Mouse (Mus musculus): ENCODE data around the gene Arf1. TPM values are rescaled to one million over a fixed set of nuclear protein-coding genes. Genes with fewer than 3 reads are reported as not detected.

Gene Arf1
- polyA plus RNA-seq, 1 experiment from 2014 or later: 645 TPM

DNA sequence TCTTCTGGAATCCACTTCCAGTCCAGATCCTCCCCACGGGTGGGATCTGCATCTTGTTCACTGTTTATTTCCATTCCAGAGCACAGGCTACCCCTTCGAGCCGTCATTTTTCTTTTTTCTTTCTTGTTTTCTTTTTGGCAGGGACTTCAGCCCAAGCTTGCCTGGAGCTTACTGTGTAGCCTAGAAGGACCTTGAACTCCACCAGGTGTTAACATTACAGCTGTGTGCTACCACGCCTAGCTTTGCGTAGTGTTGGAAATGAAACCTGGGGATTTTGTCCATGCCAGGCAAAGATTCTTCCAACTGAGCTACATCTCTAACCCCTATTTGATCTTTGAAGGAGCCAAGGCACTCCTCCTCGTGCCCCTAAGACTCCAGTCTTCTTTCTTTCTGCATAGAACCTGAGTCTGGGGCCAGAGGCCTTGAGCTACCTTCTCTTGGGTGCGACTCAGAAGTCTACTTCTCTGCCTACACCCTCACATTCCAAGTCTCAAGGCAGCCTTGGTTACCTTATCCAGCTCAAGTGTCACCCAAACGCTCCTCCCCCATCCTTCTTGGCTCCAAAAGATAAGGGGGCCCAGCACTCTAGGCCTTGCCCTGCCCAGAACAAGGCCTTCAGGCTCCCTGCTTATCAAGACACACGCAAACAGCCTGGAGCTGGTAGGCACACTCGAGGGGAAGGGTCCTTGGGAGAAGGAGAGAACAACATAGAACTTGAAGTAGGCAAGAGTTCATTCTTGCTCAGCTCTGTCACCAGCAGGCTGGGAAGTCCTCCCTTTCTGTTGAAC, 32.8 kb upstream of the Arf1 start:
- no peaks in the 10 kb centered on the region for H3K36me3 ChIP-seq (ENCODE audit: control insufficient read depth, insufficient read depth)
- H3K27ac ChIP-seq (ENCODE audit: low read length): no peak overlapping the region
- H3K4me1 ChIP-seq (replicated peaks; ENCODE audit: control insufficient read depth, insufficient read depth, low read length): peaks cover 10% of the 10 kb centered on the region
- H3K4me2 ChIP-seq (ENCODE audit: low read length): no peak overlapping the region
- H3K9me3 ChIP-seq (ENCODE audit: control insufficient read depth, low read length): no peaks in the 10 kb centered on the region
- peaks cover 6% of the 10 kb centered on the region; the same call in 1 of the 2 replicates for H3K27me3 ChIP-seq (replicated peaks; ENCODE audit: control insufficient read depth, insufficient read depth, low read length)
- no peak overlapping the region for H3K9ac ChIP-seq (replicated peaks; ENCODE audit: low read depth, low read length)
- no peak overlapping the region for H3K4me3 ChIP-seq (replicated peaks; ENCODE audit: low read length)
- no peak for ATAC-seq
- WGBS: 76% methylated on average over 10 of the region's 10 CpGs

DNA sequence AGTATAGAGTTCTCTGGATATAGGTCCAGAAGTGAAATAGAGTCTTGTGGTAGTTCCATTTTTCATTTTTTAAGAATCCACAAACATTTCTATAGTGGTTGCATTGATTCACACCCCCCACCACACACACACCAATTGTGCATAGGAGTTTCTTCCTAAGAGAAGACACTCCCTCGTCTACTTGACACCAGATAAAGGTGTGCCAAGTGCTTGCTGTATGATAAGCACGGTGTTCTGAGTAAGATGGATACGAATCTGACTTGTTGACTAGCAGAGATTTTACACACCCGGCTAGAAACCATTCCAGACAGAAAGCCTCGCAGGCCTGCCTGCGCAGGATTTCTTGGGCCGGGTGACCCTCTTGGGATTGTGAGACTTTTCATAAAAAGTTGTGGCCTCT, 31.6 kb upstream of the Arf1 start:
- no peak overlapping the region for H3K9ac ChIP-seq (replicated peaks; ENCODE audit: low read depth, low read length)
- H3K9me3 ChIP-seq (ENCODE audit: control insufficient read depth, low read length): no peaks in the 10 kb centered on the region
- H3K27ac ChIP-seq (ENCODE audit: low read length): no peak overlapping the region
- no peaks in the 10 kb centered on the region for H3K27me3 ChIP-seq (replicated peaks; ENCODE audit: control insufficient read depth, insufficient read depth, low read length)
- peaks cover 10% of the 10 kb centered on the region for H3K4me1 ChIP-seq (replicated peaks; ENCODE audit: control insufficient read depth, insufficient read depth, low read length)
- no peak overlapping the region for H3K4me3 ChIP-seq (replicated peaks; ENCODE audit: low read length)
- 87% methylated on average over 7 of the region's 7 CpGs for WGBS
- ATAC-seq: no peak
- H3K36me3 ChIP-seq (ENCODE audit: control insufficient read depth, insufficient read depth): no peaks in the 10 kb centered on the region
- H3K4me2 ChIP-seq (ENCODE audit: low read length): no peak overlapping the region

DNA sequence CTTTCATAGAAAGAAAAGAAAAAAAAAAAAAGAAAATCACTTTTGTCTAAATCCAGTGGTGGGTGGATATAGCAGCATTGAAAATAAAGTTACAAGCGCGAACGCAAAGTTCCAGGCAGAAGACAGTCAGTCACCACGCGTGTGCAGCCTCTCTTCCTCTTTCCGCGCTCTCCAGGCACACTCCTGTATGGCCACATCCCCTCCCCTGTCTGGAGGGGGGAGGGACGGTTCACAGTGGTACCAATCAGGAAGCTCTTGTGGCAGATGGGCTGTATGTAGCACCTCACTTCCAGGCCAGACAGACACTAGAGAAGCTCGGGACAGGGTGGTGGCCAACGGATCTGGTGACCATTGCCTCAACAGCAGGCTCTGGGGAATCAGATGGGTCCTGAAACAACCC, 20.0 kb upstream of the Arf1 start:
- no peak for ATAC-seq
- H3K9ac ChIP-seq (replicated peaks; ENCODE audit: low read depth, low read length): no peak overlapping the region
- H3K4me3 ChIP-seq (replicated peaks; ENCODE audit: low read length): no peak overlapping the region
- H3K36me3 ChIP-seq (ENCODE audit: control insufficient read depth, insufficient read depth): no peaks in the 10 kb centered on the region
- WGBS: 76% methylated on average over 10 of the region's 10 CpGs
- no peak overlapping the region for H3K27ac ChIP-seq (ENCODE audit: low read length)
- no peaks in the 10 kb centered on the region for H3K9me3 ChIP-seq (ENCODE audit: control insufficient read depth, low read length)
- H3K27me3 ChIP-seq (replicated peaks; ENCODE audit: control insufficient read depth, insufficient read depth, low read length): no peaks in the 10 kb centered on the region
- H3K4me2 ChIP-seq (ENCODE audit: low read length): no peak overlapping the region
- no peaks in the 10 kb centered on the region for H3K4me1 ChIP-seq (replicated peaks; ENCODE audit: control insufficient read depth, insufficient read depth, low read length)

DNA sequence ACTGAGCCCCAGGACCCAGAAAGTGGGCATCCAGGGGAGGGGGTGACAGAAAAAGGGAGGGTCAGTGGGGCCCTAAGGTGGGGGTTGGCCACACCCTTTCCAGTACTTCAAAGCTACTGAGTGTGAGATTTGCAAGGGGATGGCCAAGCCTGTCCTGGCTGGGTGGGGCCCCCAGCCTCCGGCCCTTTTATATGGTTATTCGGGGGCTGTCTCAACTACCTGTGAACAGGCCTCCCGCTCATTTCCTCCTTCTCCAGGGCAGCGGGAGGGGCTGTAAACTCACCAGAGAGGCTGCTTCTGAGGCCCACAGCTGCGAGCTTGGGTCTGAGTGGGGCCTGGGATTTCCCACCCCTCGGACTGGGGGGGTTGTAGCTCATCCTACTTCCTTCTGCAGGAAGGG, 15.8 kb upstream of the Arf1 start:
- no peak for ATAC-seq
- H3K27me3 ChIP-seq (replicated peaks; ENCODE audit: control insufficient read depth, insufficient read depth, low read length): no peaks in the 10 kb centered on the region
- H3K9ac ChIP-seq (replicated peaks; ENCODE audit: low read depth, low read length): no peak overlapping the region
- no peaks in the 10 kb centered on the region for H3K9me3 ChIP-seq (ENCODE audit: control insufficient read depth, low read length)
- 53% methylated on average over 6 of the region's 6 CpGs for WGBS
- H3K36me3 ChIP-seq (ENCODE audit: control insufficient read depth, insufficient read depth): no peaks in the 10 kb centered on the region
- no peak overlapping the region for H3K4me3 ChIP-seq (replicated peaks; ENCODE audit: low read length)
- H3K4me2 ChIP-seq (ENCODE audit: low read length): no peak overlapping the region
- H3K4me1 ChIP-seq (replicated peaks; ENCODE audit: control insufficient read depth, insufficient read depth, low read length): peaks cover 3% of the 10 kb centered on the region
- H3K27ac ChIP-seq (ENCODE audit: low read length): no peak overlapping the region

DNA sequence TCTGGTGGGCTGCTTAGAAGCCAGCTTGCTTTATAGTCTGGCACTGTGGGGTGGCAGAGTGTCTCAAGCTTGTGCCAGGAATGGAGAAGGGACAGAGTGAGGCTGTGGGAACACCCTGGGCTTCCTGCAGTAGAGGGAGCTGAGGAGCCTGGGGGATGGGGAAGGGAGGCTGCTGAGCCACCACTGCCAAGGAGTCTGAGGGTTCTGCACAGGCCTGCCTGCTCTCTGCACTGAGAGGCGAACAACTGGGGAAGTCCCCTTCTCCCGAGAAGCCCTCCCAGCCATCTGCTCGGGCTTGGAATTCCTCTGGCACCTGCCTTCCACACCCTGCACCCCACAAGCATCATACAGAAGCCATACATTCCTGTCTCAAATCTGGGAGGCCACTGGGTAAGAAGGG, 13.8 kb upstream of the Arf1 start:
- H3K4me3 ChIP-seq (replicated peaks; ENCODE audit: low read length): no peak overlapping the region
- no peaks in the 10 kb centered on the region for H3K27me3 ChIP-seq (replicated peaks; ENCODE audit: control insufficient read depth, insufficient read depth, low read length)
- no peak overlapping the region for H3K9ac ChIP-seq (replicated peaks; ENCODE audit: low read depth, low read length)
- ATAC-seq: peak; percentile 31; the same call in 1 of the 2 replicates
- H3K27ac ChIP-seq (ENCODE audit: low read length): no peak overlapping the region
- no peak overlapping the region for H3K4me2 ChIP-seq (ENCODE audit: low read length)
- WGBS: 32% methylated on average over 3 of the region's 3 CpGs
- H3K36me3 ChIP-seq (ENCODE audit: control insufficient read depth, insufficient read depth): no peaks in the 10 kb centered on the region
- H3K4me1 ChIP-seq (replicated peaks; ENCODE audit: control insufficient read depth, insufficient read depth, low read length): peaks cover 8% of the 10 kb centered on the region
- no peaks in the 10 kb centered on the region for H3K9me3 ChIP-seq (ENCODE audit: control insufficient read depth, low read length)

DNA sequence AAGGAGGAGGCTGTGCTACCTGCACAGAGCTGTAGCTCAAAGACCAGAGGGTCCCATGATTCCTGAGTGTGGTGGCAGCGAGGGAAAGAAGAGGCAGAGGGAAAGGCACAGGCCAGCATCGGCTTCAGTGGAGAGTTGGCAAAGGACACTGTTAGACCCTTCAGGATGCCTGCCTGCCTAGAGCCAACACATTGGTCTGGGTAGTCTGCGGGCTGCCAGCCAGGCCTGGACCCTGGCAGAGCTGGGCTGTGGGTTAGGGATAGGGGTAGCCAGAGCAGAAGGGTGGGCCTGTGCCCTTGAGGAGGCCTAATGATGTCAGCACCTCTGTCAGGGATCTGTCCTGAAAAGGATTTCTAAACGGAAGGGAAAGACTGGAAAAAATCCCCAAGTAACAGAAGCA, 11.7 kb upstream of the Arf1 start:
- ATAC-seq: no peak
- Histone ChIP-seq H3K36me3 (ENCODE audit: control insufficient read depth, insufficient read depth) (no peaks in the 10 kb centered on the region), H3K4me3 (replicated peaks; ENCODE audit: low read length) (no peak overlapping the region), H3K9me3 (ENCODE audit: control insufficient read depth, low read length) (no peaks in the 10 kb centered on the region), H3K9ac (replicated peaks; ENCODE audit: low read depth, low read length) (no peak overlapping the region), H3K4me1 (replicated peaks; ENCODE audit: control insufficient read depth, insufficient read depth, low read length) (peaks cover 8% of the 10 kb centered on the region), H3K27ac (ENCODE audit: low read length) (no peak overlapping the region), H3K4me2 (ENCODE audit: low read length) (no peak overlapping the region), H3K27me3 (replicated peaks; ENCODE audit: control insufficient read depth, insufficient read depth, low read length) (no peaks in the 10 kb centered on the region)
- 57% methylated on average over 4 of the region's 4 CpGs for WGBS

DNA sequence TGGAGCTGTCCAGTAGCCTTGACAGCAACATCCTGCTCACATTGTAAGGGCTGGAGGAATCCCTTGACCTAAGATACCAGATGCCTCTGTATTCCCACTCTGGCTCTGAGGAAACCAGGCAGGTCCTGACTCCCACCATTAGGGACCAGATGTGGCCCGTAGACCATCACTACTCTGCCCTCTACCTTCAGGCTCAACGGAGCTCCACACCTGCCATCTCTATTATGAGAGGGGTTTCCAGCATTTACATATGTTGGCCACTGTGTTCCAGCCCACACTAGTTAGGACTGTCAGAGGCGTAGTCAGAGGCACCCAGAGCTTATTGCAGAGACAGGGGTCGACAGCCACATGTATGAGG, 11.3 kb upstream of the Arf1 start:
- H3K9ac ChIP-seq (replicated peaks; ENCODE audit: low read depth, low read length): no peak overlapping the region
- H3K27me3 ChIP-seq (replicated peaks; ENCODE audit: control insufficient read depth, insufficient read depth, low read length): no peaks in the 10 kb centered on the region
- no peak overlapping the region for H3K4me3 ChIP-seq (replicated peaks; ENCODE audit: low read length)
- H3K27ac ChIP-seq (ENCODE audit: low read length): no peak overlapping the region
- H3K4me1 ChIP-seq (replicated peaks; ENCODE audit: control insufficient read depth, insufficient read depth, low read length): peaks cover 8% of the 10 kb centered on the region
- ATAC-seq: no peak; the same call in 1 of the 2 replicates
- H3K9me3 ChIP-seq (ENCODE audit: control insufficient read depth, low read length): no peaks in the 10 kb centered on the region
- WGBS: 52% methylated on average over 4 of the region's 4 CpGs
- H3K4me2 ChIP-seq (ENCODE audit: low read length): no peak overlapping the region
- no peaks in the 10 kb centered on the region for H3K36me3 ChIP-seq (ENCODE audit: control insufficient read depth, insufficient read depth)

DNA sequence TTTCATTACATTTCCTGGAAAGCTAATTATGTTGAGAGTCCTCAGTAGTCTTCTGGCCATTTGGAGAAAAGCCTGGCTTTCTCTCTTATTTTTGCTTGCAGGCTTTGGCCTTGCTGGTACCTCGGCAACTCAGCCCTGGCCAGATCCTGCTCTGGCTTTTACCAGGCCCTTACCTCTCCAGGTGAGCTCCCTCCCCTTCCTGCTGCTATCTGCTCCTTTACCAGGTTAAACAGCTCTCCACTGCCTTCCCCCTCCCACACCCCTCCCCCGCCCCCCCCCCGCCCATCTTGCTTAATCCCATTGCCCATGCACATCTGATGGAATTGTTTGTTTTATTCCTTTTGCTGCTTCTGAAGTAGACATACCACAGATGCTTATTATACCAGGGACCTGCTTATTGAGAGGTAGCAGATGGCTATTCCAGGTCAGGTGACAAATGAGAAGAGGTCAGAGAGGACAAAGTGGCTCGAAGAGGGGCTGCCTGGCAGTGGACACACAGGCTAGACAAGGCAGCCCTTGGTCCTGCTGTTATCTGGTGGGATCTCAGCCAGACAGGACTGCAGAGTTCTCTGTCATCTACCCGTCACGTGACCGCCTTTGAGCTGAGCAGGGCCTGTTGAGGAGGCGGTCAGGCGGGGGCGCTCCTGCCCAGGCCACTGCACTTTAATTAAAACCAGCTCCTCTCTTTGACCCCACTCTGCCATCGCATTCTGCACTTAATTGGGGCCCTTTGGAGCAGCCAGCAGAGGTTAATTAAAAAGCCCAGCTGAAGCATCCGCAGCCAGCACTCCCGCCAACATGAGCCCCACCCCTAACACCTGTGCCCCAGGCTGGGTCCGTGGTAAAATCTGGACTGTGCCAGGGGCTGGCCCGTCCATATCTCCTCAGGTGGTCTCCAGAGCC, 10.7 kb upstream of the Arf1 start:
- ATAC-seq: peak; percentile 57; the same call in 1 of the 2 replicates
- Histone ChIP-seq H3K9me3 (ENCODE audit: control insufficient read depth, low read length) (no peaks in the 10 kb centered on the region), H3K27me3 (replicated peaks; ENCODE audit: control insufficient read depth, insufficient read depth, low read length) (no peaks in the 10 kb centered on the region), H3K9ac (replicated peaks; ENCODE audit: low read depth, low read length) (no peak overlapping the region), H3K4me2 (ENCODE audit: low read length) (no peak overlapping the region), H3K4me3 (replicated peaks; ENCODE audit: low read length) (no peak overlapping the region), H3K27ac (ENCODE audit: low read length) (no peak overlapping the region), H3K36me3 (ENCODE audit: control insufficient read depth, insufficient read depth) (no peaks in the 10 kb centered on the region), H3K4me1 (replicated peaks; ENCODE audit: control insufficient read depth, insufficient read depth, low read length) (peaks cover 8% of the 10 kb centered on the region)
- WGBS: 5% methylated on average over 14 of the region's 15 CpGs

DNA sequence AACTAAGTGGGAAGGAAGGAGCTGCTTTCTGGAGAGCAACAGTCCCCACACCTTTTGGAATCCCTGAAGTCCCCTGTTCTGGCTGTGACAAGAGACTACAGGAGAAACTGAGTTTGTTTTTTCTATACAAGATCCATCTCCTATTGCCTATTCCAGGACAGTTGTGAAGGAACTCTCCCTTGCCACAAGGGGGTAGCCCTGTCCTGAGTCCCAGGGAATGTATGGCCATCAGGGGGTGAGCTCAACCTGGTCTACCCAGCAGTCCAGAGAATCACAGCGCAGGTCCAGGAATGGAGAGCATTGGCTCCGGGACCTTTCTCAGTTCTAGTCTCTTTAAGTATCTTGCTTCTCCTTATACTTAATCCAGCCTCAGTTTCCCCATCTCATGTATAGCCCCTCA, 4.7 kb upstream of the Arf1 start:
- H3K4me1 ChIP-seq (replicated peaks; ENCODE audit: control insufficient read depth, insufficient read depth, low read length): peaks cover 4% of the 10 kb centered on the region; the same call in 1 of the 2 replicates
- WGBS: 56% methylated on average over 2 of the region's 2 CpGs
- ATAC-seq: no peak
- H3K27ac ChIP-seq (ENCODE audit: low read length): no peak overlapping the region
- no peak overlapping the region for H3K4me2 ChIP-seq (ENCODE audit: low read length)
- no peaks in the 10 kb centered on the region for H3K36me3 ChIP-seq (ENCODE audit: control insufficient read depth, insufficient read depth)
- no peaks in the 10 kb centered on the region for H3K9me3 ChIP-seq (ENCODE audit: control insufficient read depth, low read length)
- H3K27me3 ChIP-seq (replicated peaks; ENCODE audit: control insufficient read depth, insufficient read depth, low read length): no peaks in the 10 kb centered on the region
- no peak overlapping the region for H3K9ac ChIP-seq (replicated peaks; ENCODE audit: low read depth, low read length)
- no peak overlapping the region for H3K4me3 ChIP-seq (replicated peaks; ENCODE audit: low read length)
